Mouse (Mus musculus): ENCODE data around the gene Tmub1. TPM values are rescaled to one million over a fixed set of nuclear protein-coding genes. Genes with fewer than 3 reads are reported as not detected.
A peak's percentile ranks its signal among the peaks of the same experiment; 100 is the strongest.

The Tmub1 gene
- 10 to 100 TPM; 22.2 to 22.5 TPM for total RNA-seq (2021)
- long read RNA-seq, experiment 1, transcript Tmub1-201 (3 exons, 1,333 nt), result major isoform, 24 of 28 reads
- long read RNA-seq, experiment 1, partial matches to known transcripts, result 2 of 28 reads
- long read RNA-seq, experiment 1, other reads (novel, unspliced or antisense), result 2 of 28 reads
- long read RNA-seq, experiment 2, transcript Tmub1-201 (3 exons, 1,333 nt), result major isoform, 33 of 37 reads
- long read RNA-seq, experiment 2, partial matches to known transcripts, result 4 of 37 reads
- long read RNA-seq, experiment 2, other reads (novel, unspliced or antisense), result 0 of 37 reads

DNA sequence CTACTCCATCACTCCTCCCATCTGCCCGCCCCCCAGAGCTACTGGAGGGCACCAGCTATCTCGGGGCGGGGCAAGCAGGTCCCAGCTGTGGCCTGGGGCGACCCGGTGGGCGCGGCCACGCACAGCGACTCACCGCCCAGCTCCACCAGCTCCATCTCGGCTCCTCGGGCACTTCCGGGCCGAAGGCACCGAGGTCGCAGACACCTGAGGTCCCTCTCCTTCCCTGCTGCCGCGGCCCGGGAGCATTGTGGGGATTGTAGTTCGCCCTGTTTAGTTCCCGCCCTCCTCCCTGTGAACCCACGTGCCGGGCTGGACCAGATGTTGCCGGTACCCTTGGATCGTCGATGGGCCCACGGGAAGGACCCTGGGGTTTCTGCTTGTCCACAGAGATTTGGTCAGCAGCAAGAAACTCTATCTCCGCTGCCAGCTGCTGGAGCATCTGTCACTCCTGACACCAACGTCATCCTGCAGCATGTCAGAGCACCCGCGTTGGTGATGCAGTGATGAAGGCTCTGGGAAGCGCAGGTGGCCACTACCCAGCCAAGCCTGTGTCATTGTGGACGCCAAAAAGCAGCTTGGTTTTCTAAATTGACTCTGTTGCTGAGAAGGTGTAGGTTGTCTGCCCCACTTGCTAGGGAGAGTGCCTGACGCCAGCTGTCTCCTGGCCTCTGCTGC, at the start of gene Tmub1:
Tmub1 (minus strand) TSS at position 231 of the 675 bp plus-strand sequence.
- TF ChIP-seq CTCF (conservative IDR thresholded peaks at IDR 0.05), result no peak
- peak within 1 kb of the TSS; percentile 94 for H3K27ac ChIP-seq
- H3K4me3 ChIP-seq, result peak within 1 kb of the TSS; percentile 93
- DNase-seq (ENCODE audit: low spot score in 2 of 2), result peak; percentile 79 to 85

GRCm38 (mm10) chr5:24496756-24497155, 49.1 kb upstream of the Tmub1 start:
- Histone ChIP-seq H3K4me3 (no peak overlapping the region), H3K27ac (no peak overlapping the region)
- TF ChIP-seq CTCF (conservative IDR thresholded peaks at IDR 0.05), result no peak
- DNase-seq (ENCODE audit: low spot score in 2 of 2), result no peak

DNA sequence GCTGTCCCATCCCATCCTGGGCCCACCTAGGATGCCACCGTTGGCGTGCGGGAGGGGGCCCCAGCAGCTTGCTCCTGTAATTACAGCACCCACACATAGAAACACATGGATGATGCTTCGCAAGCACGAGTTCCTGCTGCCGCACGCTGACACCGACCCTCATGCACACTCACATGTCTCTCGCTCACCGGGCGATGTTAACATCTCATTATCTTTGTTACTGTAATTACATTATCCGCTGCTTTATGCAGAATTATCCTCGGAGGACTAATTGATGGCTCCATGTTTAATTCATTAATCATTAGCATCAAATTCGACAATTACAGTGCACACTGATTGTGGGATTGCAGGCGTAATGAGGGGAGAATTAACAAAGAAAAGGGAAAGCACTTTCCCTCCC, 47.4 kb upstream of the Tmub1 start:
- DNase-seq (ENCODE audit: low spot score in 2 of 2), result no peak
- no peak overlapping the region for H3K4me3 ChIP-seq
- TF ChIP-seq CTCF (conservative IDR thresholded peaks at IDR 0.05), result no peak
- H3K27ac ChIP-seq, result no peak overlapping the region

DNA sequence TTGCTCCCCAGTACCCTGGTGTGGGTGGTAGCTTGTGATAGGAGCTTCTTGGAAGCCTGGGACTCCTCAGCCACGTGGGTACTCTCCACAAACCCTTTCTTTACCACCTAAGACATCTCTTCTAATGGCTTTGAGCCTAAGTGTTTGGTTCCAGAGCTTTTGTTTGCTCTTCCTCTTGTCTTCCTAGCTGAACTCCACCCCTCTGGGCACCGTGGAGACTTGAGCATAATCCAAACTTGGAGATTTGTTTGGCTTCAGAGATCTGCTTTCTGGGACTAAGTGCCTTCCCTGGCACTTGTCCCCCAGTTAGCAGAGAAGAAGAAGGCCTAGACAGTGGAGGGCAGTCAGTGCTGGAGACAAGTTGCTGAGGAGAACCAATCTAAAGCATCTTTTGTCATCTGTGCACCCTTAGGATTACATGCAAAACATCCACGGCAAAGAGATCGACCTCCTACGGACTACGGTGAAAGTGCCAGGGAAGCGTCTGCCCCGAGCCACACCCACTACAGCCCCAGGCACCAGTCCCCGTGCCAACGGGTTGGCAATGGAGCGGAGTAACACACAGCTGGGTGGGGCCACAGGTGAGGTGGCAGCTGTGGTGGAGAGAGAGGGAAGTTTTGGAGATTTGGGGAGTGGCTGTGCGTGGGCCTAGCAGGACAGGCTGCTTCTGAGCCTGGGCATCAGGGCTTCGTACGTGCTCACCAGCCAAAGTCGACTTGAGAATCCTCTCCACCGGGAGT, 45.1 kb upstream of the Tmub1 start:
- no peak for TF ChIP-seq CTCF (conservative IDR thresholded peaks at IDR 0.05)

GRCm38 (mm10) chr5:24490413-24490920, 42.8 kb upstream of the Tmub1 start:
- Histone ChIP-seq H3K4me3 (no peak overlapping the region), H3K27ac (no peak overlapping the region)
- no peak for DNase-seq (ENCODE audit: low spot score in 2 of 2)
- TF ChIP-seq CTCF (conservative IDR thresholded peaks at IDR 0.05), result no peak

More for the DNA sequence above, 45.1 kb upstream of the Tmub1 start:
- Histone ChIP-seq H3K27ac (no peak overlapping the region), H3K4me3 (no peak overlapping the region)
- DNase-seq (ENCODE audit: low spot score in 2 of 2), result no peak

DNA sequence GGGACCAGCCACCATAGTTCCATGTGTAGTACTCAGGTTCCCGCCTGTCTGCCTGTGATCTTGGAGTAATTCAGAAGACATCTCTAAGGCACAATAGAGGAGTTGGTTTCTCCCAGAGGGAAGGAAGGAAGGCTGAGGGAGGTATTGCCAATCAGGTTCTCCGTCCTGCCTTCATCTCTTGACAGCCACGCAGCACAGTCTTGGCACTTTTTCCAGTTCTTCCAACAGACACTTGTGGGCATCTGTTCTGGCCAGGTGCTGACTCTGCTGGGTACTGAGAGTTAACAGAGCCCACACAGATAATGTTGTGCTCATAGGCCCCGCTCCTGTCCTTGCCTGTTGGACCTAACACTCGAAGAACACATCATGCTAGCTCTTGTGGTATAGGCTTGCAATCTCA, 39.1 kb upstream of the Tmub1 start:
- Histone ChIP-seq H3K27ac (peak overlapping the region; percentile 70), H3K4me3 (no peak overlapping the region)
- TF ChIP-seq CTCF (conservative IDR thresholded peaks at IDR 0.05), result no peak
- DNase-seq (ENCODE audit: low spot score in 2 of 2), result no peak

GRCm38 (mm10) chr5:24486097-24486496, 38.4 kb upstream of the Tmub1 start:
- Histone ChIP-seq H3K27ac (peak overlapping the region; percentile 70), H3K4me3 (no peak overlapping the region)
- peak; percentile 88 to 93 for DNase-seq (ENCODE audit: low spot score in 2 of 2)
- peak; percentile 96 for TF ChIP-seq CTCF (conservative IDR thresholded peaks at IDR 0.05)

DNA sequence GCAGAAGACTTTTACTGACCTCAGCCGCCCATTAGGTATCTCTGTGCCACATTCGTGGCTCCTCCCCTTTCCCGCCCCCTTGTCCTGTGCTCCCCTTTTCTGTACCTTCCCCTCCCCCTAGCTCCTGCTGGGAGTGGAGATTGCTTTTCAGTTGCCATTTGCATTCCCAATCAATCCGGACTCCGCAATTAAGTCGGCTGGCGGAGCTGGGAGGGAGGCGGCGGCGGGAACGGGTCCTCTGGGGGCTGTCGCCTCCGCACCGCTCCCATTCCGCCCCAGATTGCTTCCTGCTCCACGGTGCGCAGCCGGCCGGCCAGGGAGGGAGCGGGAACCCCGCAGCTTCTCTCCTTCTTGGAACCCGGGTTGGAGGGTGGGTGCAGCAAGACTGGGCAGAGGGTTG, 37.3 kb upstream of the Tmub1 start:
- Histone ChIP-seq H3K27ac (peak overlapping the region; percentile 64; the same call in 1 of the 2 replicates), H3K4me3 (peak overlapping the region; percentile 8; the same call in 1 of the 2 replicates)
- TF ChIP-seq CTCF (conservative IDR thresholded peaks at IDR 0.05), result no peak
- DNase-seq (ENCODE audit: low spot score in 2 of 2), result peak in 1 of 2 experiments; percentile 37

GRCm38 (mm10) chr5:24483326-24483725, 35.7 kb upstream of the Tmub1 start:
- peak; percentile 79 for TF ChIP-seq CTCF (conservative IDR thresholded peaks at IDR 0.05)
- DNase-seq (ENCODE audit: low spot score in 2 of 2), result peak; percentile 58 to 68
- no peak overlapping the region for H3K27ac ChIP-seq
- H3K4me3 ChIP-seq, result no peak overlapping the region

DNA sequence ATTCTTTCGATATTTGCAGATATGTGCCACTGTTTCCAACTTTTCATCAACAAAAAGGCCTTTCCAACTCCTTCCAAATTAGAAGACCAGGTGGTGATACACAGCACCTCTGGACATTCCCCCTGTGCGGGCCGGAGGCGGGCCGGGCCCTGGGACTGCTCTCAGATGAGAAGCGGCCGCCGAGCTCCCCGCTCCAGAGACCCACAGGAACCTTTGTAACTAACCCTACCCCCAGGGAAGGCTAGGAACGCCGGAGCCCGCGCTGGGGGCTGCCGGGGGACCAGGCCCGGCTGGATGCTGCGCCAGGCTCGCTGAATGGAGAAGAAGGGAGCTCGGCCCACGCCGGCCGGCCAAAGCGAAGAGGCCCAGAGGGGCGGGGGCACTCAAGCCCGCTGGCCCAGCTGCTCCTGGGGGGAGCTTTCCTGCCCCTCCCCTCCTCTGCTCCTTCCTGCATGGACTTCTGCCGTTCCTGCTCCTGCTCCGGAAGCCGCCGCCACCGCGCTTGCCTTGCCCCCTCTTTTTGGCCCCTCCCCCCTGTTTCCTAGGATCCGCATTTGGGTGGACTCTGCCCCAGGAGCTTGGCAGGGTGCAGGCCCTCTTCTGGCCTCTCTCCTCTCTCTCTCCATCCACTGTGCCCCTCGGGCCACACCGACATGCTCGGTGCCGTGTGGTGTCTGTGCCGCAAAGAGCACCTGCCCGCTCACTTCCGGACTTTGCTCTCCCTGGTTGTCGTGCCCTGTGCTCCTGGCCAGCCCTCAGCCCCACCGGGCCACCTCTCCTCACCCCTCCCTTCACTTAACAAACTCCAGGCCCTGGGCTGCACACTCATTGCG, 34.8 kb upstream of the Tmub1 start:
- H3K27ac ChIP-seq, result peak overlapping the region; percentile 10; the same call in 1 of the 2 replicates
- DNase-seq (ENCODE audit: low spot score in 2 of 2), result no peak
- no peak overlapping the region for H3K4me3 ChIP-seq
- TF ChIP-seq CTCF (conservative IDR thresholded peaks at IDR 0.05), result no peak

DNA sequence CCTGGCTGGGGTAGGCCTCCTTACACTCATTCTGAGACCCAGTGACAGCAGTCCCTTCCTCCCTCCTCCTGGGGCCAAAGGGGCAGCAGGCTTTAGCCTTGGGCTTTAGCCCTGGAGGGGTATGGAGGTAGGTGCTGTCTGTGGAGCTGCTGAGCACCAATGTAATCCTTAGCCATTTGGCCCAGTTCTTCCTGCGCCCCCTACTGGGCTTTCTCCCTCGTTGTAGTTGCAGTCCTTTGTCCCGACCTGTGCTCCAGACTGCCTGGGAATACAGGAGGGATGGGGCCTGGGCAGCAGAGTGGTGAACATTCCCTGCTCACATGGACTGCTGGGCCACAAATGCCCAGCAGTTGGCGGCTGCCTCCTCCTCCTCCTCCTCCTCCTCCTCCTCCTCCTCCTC, 34.0 kb upstream of the Tmub1 start:
- TF ChIP-seq CTCF (conservative IDR thresholded peaks at IDR 0.05), result peak; percentile 84
- peak overlapping the region; percentile 29; the same call in 1 of the 2 replicates for H3K27ac ChIP-seq
- H3K4me3 ChIP-seq, result no peak overlapping the region
- DNase-seq (ENCODE audit: low spot score in 2 of 2), result peak; percentile 50 to 71

- no peak overlapping the region for H3K4me3 ChIP-seq
- TF ChIP-seq CTCF (conservative IDR thresholded peaks at IDR 0.05), result no peak
- H3K27ac ChIP-seq, result no peak overlapping the region
- DNase-seq (ENCODE audit: low spot score in 2 of 2), result no peak
These were observed 30.3 kb upstream of the Tmub1 start for GRCm38 (mm10) chr5:24477909-24478308.
